Mouse (Mus musculus) heart, adult 2 months (tissue): Measurements from ENCODE around the gene Cdc42se2. TPM values are rescaled to one million over a fixed set of nuclear protein-coding genes. Genes with fewer than 3 reads are reported as not detected.

Experiments used
- DNase-seq, 2 experiments: peaks; one replicate each; pipeline ENCODE4 v3.0.0; 2021
- H3K27ac ChIP-seq: fragments of 200-600 bp; 2 replicates; pipeline ENCODE4 v1.8.1; 2022
- H3K27me3 ChIP-seq: fragments of 200-500 bp; 2 replicates; pipeline ENCODE4 v1.6.1; 2012; ENCODE audit warnings: mild to moderate bottlenecking, low read length, inconsistent platforms, mixed read lengths; ENCODE audit not compliant: control insufficient read depth, insufficient read depth
- H3K36me3 ChIP-seq: fragments of 200-500 bp; 2 replicates; pipeline ENCODE4 v1.6.1; 2012; ENCODE audit warnings: low read length, inconsistent platforms; ENCODE audit not compliant: control insufficient read depth, insufficient read depth
- H3K4me1 ChIP-seq: fragments of 200-500 bp; 2 replicates; pipeline ENCODE4 v1.6.1; 2011; ENCODE audit warnings: low read length; ENCODE audit not compliant: control insufficient read depth, insufficient read depth
- H3K4me3 ChIP-seq: fragments of 200-600 bp; 2 replicates; pipeline ENCODE4 v1.8.1; 2022
- H3K79me2 ChIP-seq: fragments of 200-500 bp; replicated peaks from 2 replicates; pipeline ENCODE4 v1.6.1; 2012; ENCODE audit warnings: mild to moderate bottlenecking, inconsistent platforms, low read length, moderate library complexity, mixed read lengths; ENCODE audit not compliant: control insufficient read depth, insufficient read depth
- H3K9ac ChIP-seq: fragments of 200-500 bp; 2 replicates; pipeline ENCODE4 v1.6.1; 2012; ENCODE audit warnings: low read depth, mild to moderate bottlenecking, control low read depth, inconsistent platforms, low read length, mixed read lengths
- CTCF ChIP-seq: fragments of 200-600 bp; IDR thresholded peaks from 2 replicates; pipeline ENCODE4 v1.8.1; 2022; ENCODE audit warnings: antibody characterized with exemption, mild to moderate bottlenecking, moderate library complexity
- EP300 ChIP-seq: fragments of 200-500 bp; IDR thresholded peaks from 2 replicates; pipeline ENCODE4 v1.6.1; 2011; ENCODE audit warnings: low read depth, low read length, control low read depth; ENCODE audit not compliant: insufficient read depth
- POLR2A ChIP-seq: fragments of 200-500 bp; IDR thresholded peaks from 2 replicates; pipeline ENCODE4 v1.6.1; 2011; ENCODE audit warnings: mild to moderate bottlenecking, low read depth, low read length, control low read depth; ENCODE audit not compliant: insufficient read depth
- WGBS: fragments of 180-500 bp; shearing (Covaris S2); methylation state at CpG from one replicate; pipeline ENCODE4 v1.1.7; 2018; 5-methylcytosine and 5-hydroxymethylcytosine counted together
- intact Hi-C: fragments of 180-260 bp; cut with DNase I; formaldehyde crosslinking; loops from one replicate; pipeline ENCODE4 v1.15.1; 2025
- polyA plus RNA-seq: library from polyadenylated mRNA; depleted of rRNA; stranded (reverse); fragments of >200 nt; gene quantifications from 2 replicates; pipeline ENCODE4 v1.2.3, GENCODE M21; 2012
- total RNA-seq, 2 experiments: library from RNA; stranded (reverse); gene quantifications; 2 replicates each; pipeline ENCODE4 v1.2.3; 2021

Gene Cdc42se2
- total and polyA plus RNA-seq, 3 experiments: 22.0 to 24.7 (median 23.3) TPM

GRCm38 (mm10) chr11:54731367-54731766 is 56.1 kb downstream of the Cdc42se2 start:
- Histone ChIP-seq H3K27me3 (no peaks in the 10 kb centered on the region), H3K4me3 (no peak overlapping the region), H3K36me3 (peaks cover 6% of the 10 kb centered on the region), H3K79me2 (no peaks in the 10 kb centered on the region; the same call in 1 of the 2 replicates), H3K9ac (no peak overlapping the region), H3K27ac (no peak overlapping the region), H3K4me1 (peaks cover 14% of the 10 kb centered on the region)
- TF ChIP-seq POLR2A (no peak), EP300 (no peak), CTCF (no peak)
- 90% methylated on average over 7 of the region's 7 CpGs for WGBS
- intact Hi-C loops: no loop called here
- no peak for DNase-seq

DNA sequence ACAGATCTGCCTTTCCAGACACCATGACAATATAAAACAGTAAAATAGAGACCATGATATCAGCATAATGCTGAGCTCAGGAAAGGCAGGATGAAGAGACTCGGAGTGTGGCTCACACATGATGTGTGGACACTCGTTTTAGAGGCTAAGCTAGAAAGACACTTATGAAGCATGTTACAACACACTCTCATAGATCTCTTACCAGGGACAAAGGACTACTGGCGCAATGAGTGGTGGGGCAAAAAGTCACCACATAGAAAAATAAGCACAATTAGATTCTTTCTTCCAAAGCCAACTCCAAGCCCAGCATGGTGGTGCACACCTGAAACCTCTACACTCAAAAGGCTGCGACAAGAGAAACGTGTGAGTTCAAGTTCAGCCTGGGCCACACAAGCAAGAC is 56.5 kb downstream of the Cdc42se2 start:
- intact Hi-C loops: no loop called here
- Histone ChIP-seq H3K79me2 (no peaks in the 10 kb centered on the region; the same call in 1 of the 2 replicates), H3K27ac (no peak overlapping the region), H3K36me3 (peaks cover 6% of the 10 kb centered on the region), H3K4me3 (no peak overlapping the region), H3K27me3 (no peaks in the 10 kb centered on the region), H3K4me1 (peaks cover 14% of the 10 kb centered on the region), H3K9ac (no peak overlapping the region)
- TF ChIP-seq POLR2A: no peak
- TF ChIP-seq CTCF: no peak
- TF ChIP-seq EP300: no peak
- WGBS: 92% methylated on average over 5 of the region's 5 CpGs
- no peak for DNase-seq

DNA sequence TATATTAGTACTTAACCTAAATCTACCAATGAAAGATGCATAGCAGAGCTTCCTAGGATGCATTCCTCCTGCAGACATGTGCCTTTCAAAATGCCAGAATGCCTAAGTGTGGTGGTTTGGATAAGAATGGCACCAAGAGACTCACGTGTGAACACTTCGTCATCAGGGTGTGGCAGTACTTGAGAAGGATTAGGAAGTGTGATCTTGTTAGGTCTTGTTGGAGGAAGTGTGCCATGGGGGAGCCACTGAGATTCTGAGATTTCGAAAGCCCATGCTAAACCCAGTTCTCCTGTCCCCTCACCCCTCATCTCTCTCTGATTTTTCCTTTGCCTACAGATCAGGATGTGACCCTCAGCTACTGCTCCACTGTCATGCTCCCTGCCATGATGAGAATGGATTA is 58.2 kb downstream of the Cdc42se2 start:
- H3K4me1 ChIP-seq: peaks cover 19% of the 10 kb centered on the region
- intact Hi-C loops: no loop called here
- TF ChIP-seq CTCF: no peak
- TF ChIP-seq POLR2A: no peak
- no peak for TF ChIP-seq EP300
- WGBS: 79% methylated on average over 3 of the region's 3 CpGs
- DNase-seq: no peak
- H3K27ac ChIP-seq: no peak overlapping the region
- H3K9ac ChIP-seq: no peak overlapping the region
- H3K4me3 ChIP-seq: no peak overlapping the region
- H3K36me3 ChIP-seq: peaks cover 6% of the 10 kb centered on the region
- no peaks in the 10 kb centered on the region; the same call in 1 of the 2 replicates for H3K79me2 ChIP-seq
- H3K27me3 ChIP-seq: no peaks in the 10 kb centered on the region

DNA sequence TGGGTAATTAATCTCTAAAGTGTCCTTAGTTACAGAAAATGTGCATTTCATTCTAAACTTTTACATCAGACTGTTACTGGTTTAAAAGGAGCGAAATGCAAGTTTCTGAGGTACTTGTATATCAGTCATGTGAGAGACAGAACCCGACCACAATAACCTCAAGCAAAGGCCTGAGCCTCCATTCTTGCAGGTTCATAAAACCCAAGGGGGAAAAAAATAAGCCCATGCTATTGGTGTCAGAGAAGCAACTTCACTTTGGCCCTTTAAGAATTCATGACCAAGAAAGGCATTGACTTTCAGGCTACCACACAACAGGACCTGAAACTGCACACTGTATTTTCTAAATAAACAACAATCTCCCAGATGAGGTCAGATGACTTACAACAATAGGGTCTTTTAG is 59.1 kb downstream of the Cdc42se2 start:
- peaks cover 6% of the 10 kb centered on the region for H3K36me3 ChIP-seq
- no peak overlapping the region; the same call in 1 of the 2 replicates for H3K27ac ChIP-seq
- 91% methylated on average over 2 of the region's 2 CpGs for WGBS
- DNase-seq: no peak
- no peaks in the 10 kb centered on the region; the same call in 1 of the 2 replicates for H3K79me2 ChIP-seq
- no peak overlapping the region for H3K9ac ChIP-seq
- H3K27me3 ChIP-seq: no peaks in the 10 kb centered on the region
- H3K4me1 ChIP-seq: peaks cover 18% of the 10 kb centered on the region
- H3K4me3 ChIP-seq: no peak overlapping the region
- TF ChIP-seq CTCF (no peak), POLR2A (no peak), EP300 (no peak)
- intact Hi-C loops: no loop called here

GRCm38 (mm10) chr11:54727327-54727901 is 60.1 kb downstream of the Cdc42se2 start:
- no peak overlapping the region; the same call in 1 of the 2 replicates for H3K9ac ChIP-seq
- intact Hi-C loops: no loop called here
- peak; percentile 28 to 72 for DNase-seq

DNA sequence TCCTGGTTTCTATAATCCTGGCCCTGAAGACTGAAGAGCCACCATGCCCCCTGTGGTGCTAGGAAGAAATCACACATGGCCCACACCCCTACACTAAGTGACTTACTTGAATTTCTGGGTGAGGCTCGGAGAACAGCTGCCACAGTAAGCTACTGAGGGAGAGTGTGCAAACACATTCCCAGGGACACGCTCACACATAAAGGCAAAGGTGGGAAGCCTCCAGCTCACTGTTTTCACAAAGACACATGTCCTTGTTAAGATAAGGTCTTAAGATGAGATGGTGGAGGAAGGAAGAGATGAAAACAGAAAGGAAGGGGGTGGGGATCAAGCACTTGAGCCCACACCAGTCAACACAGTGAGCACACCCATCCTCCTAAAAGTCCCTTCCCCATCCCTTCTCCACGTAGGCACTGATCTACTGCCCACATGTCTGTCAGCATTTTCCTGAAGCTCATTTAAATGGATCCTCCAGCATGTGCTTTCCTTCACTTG is 60.9 kb downstream of the Cdc42se2 start:
- Histone ChIP-seq H3K9ac (no peak overlapping the region), H3K36me3 (peaks cover 6% of the 10 kb centered on the region), H3K4me1 (peaks cover 18% of the 10 kb centered on the region), H3K4me3 (no peak overlapping the region), H3K79me2 (no peaks in the 10 kb centered on the region; the same call in 1 of the 2 replicates), H3K27ac (peak overlapping the region; percentile 57; the same call in 1 of the 2 replicates), H3K27me3 (no peaks in the 10 kb centered on the region)
- intact Hi-C loops: no loop called here
- no peak for DNase-seq
- 64% methylated on average over 3 of the region's 3 CpGs for WGBS
- TF ChIP-seq EP300 (no peak), CTCF (no peak)

More at GRCm38 (mm10) chr11:54727327-54727901, 60.1 kb downstream of the Cdc42se2 start:
- Histone ChIP-seq H3K27ac (peak overlapping the region; percentile 57), H3K27me3 (no peaks in the 10 kb centered on the region), H3K79me2 (no peaks in the 10 kb centered on the region; the same call in 1 of the 2 replicates), H3K36me3 (peaks cover 6% of the 10 kb centered on the region), H3K4me1 (peaks cover 18% of the 10 kb centered on the region), H3K4me3 (no peak overlapping the region)
- WGBS: 14% methylated on average over 5 of the region's 5 CpGs
- 0 out of 2 replicates have a peak, but pooled peaks have one; percentile 19 for TF ChIP-seq EP300
- TF ChIP-seq CTCF: peak; percentile 53
- TF ChIP-seq POLR2A: no peak
